Mouse (Mus musculus) liver, embryonic 14.5 days (tissue): ENCODE data around the gene Ccdc102a. TPM values are rescaled to one million over a fixed set of nuclear protein-coding genes. Genes with fewer than 3 reads are reported as not detected.

Experiments
- ATAC-seq: fragments of 200-750 bp; cut with Nextera tagmentation; 2 replicates; pipeline ENCODE4 v1.8.0; 2017; ENCODE audit warnings: moderate number of reproducible peaks, mild to moderate bottlenecking, moderate library complexity; ENCODE audit not compliant: insufficient read depth
- DNase-seq, 3 experiments: peaks; one replicate each; pipeline ENCODE4 v3.0.0-alpha.2; 2012 to 2013; ENCODE audit warnings: low read depth in 3 of 3, low spot score in 3 of 3
- H3K27ac ChIP-seq: fragments of 300-500 bp; sonication (generic); 2 replicates; pipeline ENCODE4 v1.5.1; 2014; ENCODE audit warnings: moderate library complexity, mild to moderate bottlenecking, control low read depth, inconsistent platforms
- H3K27me3 ChIP-seq: fragments of 300-500 bp; sonication (generic); 2 replicates; pipeline ENCODE4 v1.6.1; 2014; ENCODE audit warnings: mild to moderate bottlenecking, low read length, moderate library complexity; ENCODE audit not compliant: control insufficient read depth, insufficient read depth
- H3K36me3 ChIP-seq: fragments of 300-500 bp; sonication (generic); replicated peaks from 2 replicates; pipeline ENCODE4 v1.6.1; 2014; ENCODE audit warnings: low read depth; ENCODE audit not compliant: control insufficient read depth, insufficient read depth
- H3K4me1 ChIP-seq, 2 experiments: fragments of 200-500 bp in 1 of 2; fragments of 300-500 bp in 1 of 2; sonication (generic) in 1 of 2; replicated peaks; 2 replicates each; pipeline ENCODE4 v1.6.1; 2012 to 2014; ENCODE audit warnings: antibody characterized with exemption in 1 of 2, inconsistent platforms in 1 of 2, low read length in 1 of 2; ENCODE audit not compliant: control insufficient read depth in 2 of 2, insufficient read depth in 2 of 2
- H3K4me2 ChIP-seq: fragments of 300-500 bp; sonication (generic); 2 replicates; pipeline ENCODE4 v1.6.1; 2014; ENCODE audit warnings: low read depth, mild to moderate bottlenecking, control low read depth, moderate library complexity
- H3K4me3 ChIP-seq, 2 experiments: fragments of 200-500 bp in 1 of 2; fragments of 300-500 bp in 1 of 2; sonication (generic) in 1 of 2; 2 replicates each; pipeline ENCODE4 v1.5.1; 2012 to 2014; ENCODE audit warnings: low read depth in 2 of 2, low read length in 2 of 2, mild to moderate bottlenecking in 2 of 2, control low read depth in 1 of 2, inconsistent platforms in 1 of 2, moderate library complexity in 1 of 2; ENCODE audit not compliant: insufficient read depth in 1 of 2
- H3K9ac ChIP-seq: fragments of 300-500 bp; sonication (generic); replicated peaks from 2 replicates; pipeline ENCODE4 v1.6.1; 2014; ENCODE audit warnings: mild to moderate bottlenecking, control low read depth, moderate library complexity
- H3K9me3 ChIP-seq: fragments of 300-500 bp; sonication (generic); 2 replicates; pipeline ENCODE4 v1.6.1; 2016; ENCODE audit warnings: low read length, mixed read lengths; ENCODE audit not compliant: control insufficient read depth
- CTCF ChIP-seq: IDR thresholded peaks from 2 replicates; pipeline ENCODE4 v1.5.1; 2016; ENCODE audit warnings: antibody characterized with exemption, low read depth, control low read depth
- EP300 ChIP-seq: IDR thresholded peaks from 2 replicates; pipeline ENCODE4 v1.6.1; 2016; ENCODE audit warnings: antibody characterized with exemption, low read depth
- WGBS: fragments of 180-500 bp; shearing (Covaris S2); extraction: QIAGEN DNeasy Blood & Tissue Kit; methylation state at CpG from one replicate; pipeline ENCODE4 v1.1.7; 2014; ENCODE audit not compliant: insufficient replicate concordance; 5-methylcytosine and 5-hydroxymethylcytosine counted together
- polyA plus RNA-seq, 2 experiments: library from polyadenylated mRNA; depleted of rRNA in 1 of 2; stranded (reverse) in 1 of 2; unstranded in 1 of 2; fragments of >200 nt; fragmentation: Nextera tagmentation in 1 of 2; extraction: Ambion mirVana in 1 of 2; gene quantifications; 2 replicates each; pipeline versions ENCODE4 v1.2.1 to v1.2.3; 2012 to 2014

Gene Ccdc102a
- polyA plus RNA-seq, 2 experiments: 2.6 to 2.7 TPM

- Histone ChIP-seq H3K4me2 (peak overlapping the region; percentile 95), H3K9ac (peak overlapping the region; percentile 43), H3K9me3 (no peaks in the 10 kb centered on the region), H3K4me1 (peaks cover 7 to 22% of the 10 kb centered on the region in 2 experiments), H3K27ac (no peak overlapping the region), H3K27me3 (peaks cover 6% of the 10 kb centered on the region; the same call in 1 of the 2 replicates), H3K36me3 (no peaks in the 10 kb centered on the region), H3K4me3 (peak overlapping the region; percentile 62 to 76)
- TF ChIP-seq EP300 (no peak), CTCF (no peak)
- WGBS: 6% methylated on average over 10 of the region's 10 CpGs
- ATAC-seq (peak; percentile 11; the same call in 1 of the 2 replicates), DNase-seq (no peak)
Observed at GRCm38 (mm10) chr8:94916960-94917324, 956 bp downstream of the Ccdc102a start.

DNA sequence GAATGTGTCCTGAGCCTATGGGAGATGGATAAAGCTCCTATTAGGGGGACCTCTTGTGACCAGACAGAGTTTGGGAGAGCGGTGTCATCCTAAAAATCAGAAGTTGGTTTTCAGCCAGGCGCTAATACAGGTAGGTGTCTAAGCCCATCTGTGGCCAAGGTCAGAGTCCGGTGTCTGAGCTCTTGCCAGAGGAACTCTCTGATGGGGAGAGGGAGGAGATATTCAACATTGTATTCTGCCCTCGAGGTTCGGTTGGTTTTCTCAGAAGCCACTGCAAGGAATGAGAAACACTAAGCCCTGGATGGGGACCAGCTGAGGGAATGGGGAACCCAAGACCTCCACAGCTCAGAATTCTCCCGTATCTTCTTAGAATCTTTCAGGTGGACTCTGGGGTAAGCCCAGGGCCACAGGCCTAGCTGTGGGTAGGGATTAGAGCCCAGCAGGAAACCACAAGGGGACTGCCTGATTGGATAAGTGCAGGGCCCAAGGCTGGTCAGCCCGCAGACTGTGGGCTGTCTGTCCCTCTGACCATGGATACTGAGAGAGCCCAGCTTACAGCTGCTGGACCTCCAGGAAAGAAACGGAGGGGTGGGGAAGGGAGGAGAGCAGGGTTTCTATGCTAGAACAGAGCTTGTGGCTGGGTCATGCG, 1.5 kb downstream of the Ccdc102a start:
- TF ChIP-seq CTCF (no peak), EP300 (no peak)
- no peak for DNase-seq
- Histone ChIP-seq H3K27me3 (peaks cover 6% of the 10 kb centered on the region; the same call in 1 of the 2 replicates), H3K9me3 (no peaks in the 10 kb centered on the region), H3K4me2 (peak overlapping the region; percentile 95), H3K4me3 (peak overlapping the region; percentile 62 to 76; a peak in 2 of 4 replicates), H3K9ac (no peak overlapping the region; the same call in 1 of the 2 replicates), H3K36me3 (no peaks in the 10 kb centered on the region), H3K27ac (no peak overlapping the region), H3K4me1 (peaks cover 5 to 17% of the 10 kb centered on the region in 2 experiments)
- 22% methylated on average over 9 of the region's 9 CpGs for WGBS
- ATAC-seq: no peak

DNA sequence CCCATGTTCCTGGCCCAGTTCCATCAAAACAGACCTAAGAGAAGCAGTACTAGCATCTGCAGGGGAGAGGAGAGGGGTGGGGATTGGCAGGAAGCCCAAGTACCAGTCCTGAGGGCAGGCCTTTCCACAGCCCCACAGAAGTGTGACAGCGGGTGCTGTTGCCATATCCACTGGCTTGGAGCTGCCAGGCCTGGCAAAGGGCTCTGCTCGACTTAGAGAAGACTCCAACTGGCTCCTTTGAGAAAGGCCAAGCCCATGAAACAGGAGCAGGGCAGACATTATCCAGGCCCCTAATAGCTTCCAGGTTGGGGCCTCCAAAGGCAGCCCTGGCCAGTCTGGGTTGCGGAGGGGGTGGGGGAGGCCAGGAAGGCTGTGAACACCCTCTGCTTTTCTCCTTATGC, 3.2 kb downstream of the Ccdc102a start:
- no peak overlapping the region for H3K27ac ChIP-seq
- no peak overlapping the region for H3K9ac ChIP-seq
- no peaks in the 10 kb centered on the region for H3K9me3 ChIP-seq
- DNase-seq (no peak), ATAC-seq (no peak)
- 74% methylated on average over 3 of the region's 3 CpGs for WGBS
- H3K36me3 ChIP-seq: no peaks in the 10 kb centered on the region
- H3K27me3 ChIP-seq: peaks cover 6% of the 10 kb centered on the region; the same call in 1 of the 2 replicates
- H3K4me3 ChIP-seq: no peak overlapping the region
- no peak for TF ChIP-seq EP300
- TF ChIP-seq CTCF: no peak
- H3K4me1 ChIP-seq: peaks cover 5 to 17% of the 10 kb centered on the region in 2 experiments
- H3K4me2 ChIP-seq: no peak overlapping the region

- WGBS: 76% methylated on average over 6 of the region's 6 CpGs
- Histone ChIP-seq H3K4me1 (peaks cover 5 to 18% of the 10 kb centered on the region in 2 experiments), H3K4me3 (no peak overlapping the region), H3K4me2 (no peak overlapping the region), H3K36me3 (no peaks in the 10 kb centered on the region), H3K27me3 (peaks cover 6% of the 10 kb centered on the region; the same call in 1 of the 2 replicates), H3K9me3 (no peaks in the 10 kb centered on the region), H3K27ac (no peak overlapping the region), H3K9ac (no peak overlapping the region)
- TF ChIP-seq EP300: no peak
- no peak for TF ChIP-seq CTCF
- no peak for ATAC-seq
- DNase-seq: no peak
Observed at GRCm38 (mm10) chr8:94914256-94914655, 3.6 kb downstream of the Ccdc102a start.

- H3K4me2 ChIP-seq: peak overlapping the region; percentile 42
- TF ChIP-seq EP300 (no peak), CTCF (peak; percentile 79)
- no peaks in the 10 kb centered on the region for H3K9me3 ChIP-seq
- peak overlapping the region in 1 of 2 experiments; percentile 12; a peak in 1 of 4 replicates for H3K4me3 ChIP-seq
- 36% methylated on average over 77 of the region's 77 CpGs for WGBS
- H3K9ac ChIP-seq: no peak overlapping the region
- no peak for ATAC-seq
- H3K27ac ChIP-seq: no peak overlapping the region
- peaks cover 3 to 17% of the 10 kb centered on the region in 2 experiments for H3K4me1 ChIP-seq
- no peak for DNase-seq
- H3K27me3 ChIP-seq: peaks cover 6% of the 10 kb centered on the region; the same call in 1 of the 2 replicates
- H3K36me3 ChIP-seq: no peaks in the 10 kb centered on the region
Observed at GRCm38 (mm10) chr8:94913061-94913660, 4.7 kb downstream of the Ccdc102a start.
